Mouse (Mus musculus) cortical plate, adult 2 months (tissue): Measurements from ENCODE around the gene Pde6b.

Source experiments
- CTCF ChIP-seq: fragments of 200-500 bp; IDR thresholded peaks from 2 replicates; pipeline ENCODE4 v1.5.1; 2011; ENCODE audit warnings: mild to moderate bottlenecking, control low read depth, low read length; ENCODE audit not compliant: insufficient read depth; ENCODE audit errors: extremely low read depth
- POLR2A ChIP-seq: fragments of 200-500 bp; IDR thresholded peaks from 2 replicates; pipeline ENCODE4 v1.6.1; 2011; ENCODE audit warnings: mild to moderate bottlenecking, low read length, control low read depth; ENCODE audit not compliant: insufficient read depth; ENCODE audit errors: extremely low read depth

GRCm38 (mm10) chr5:108466647-108467046, 78.5 kb downstream of the Pde6b start:
- TF ChIP-seq CTCF = no peak
- TF ChIP-seq POLR2A = no peak
